Mouse (Mus musculus): ENCODE measurements around the gene Ypel5.

DNA sequence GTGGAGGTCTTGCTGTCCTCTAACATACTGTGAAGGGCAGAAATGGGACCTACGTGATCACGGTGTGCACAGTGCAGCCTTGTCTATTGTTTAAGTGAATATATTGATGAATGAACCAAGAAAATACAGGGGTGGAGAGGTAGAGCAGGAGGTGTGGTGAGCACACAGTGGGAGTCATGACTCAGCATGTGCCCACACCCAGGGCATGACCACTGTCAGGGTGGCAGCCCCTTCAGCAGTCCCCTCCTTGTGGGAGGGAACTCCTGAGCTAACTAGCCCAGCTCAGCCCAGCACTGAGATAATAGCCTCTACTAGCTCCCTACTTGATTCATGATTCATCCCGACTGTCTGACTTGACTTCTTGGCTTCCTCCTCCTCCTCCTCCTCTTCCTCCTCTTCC is 62.5 kb downstream of the Ypel5 start:
- TF ChIP-seq CTCF (IDR thresholded peaks at IDR 0.05; ENCODE audit: insufficient read depth, low read length) (no peak), POLR2A (IDR thresholded peaks at IDR 0.05; ENCODE audit: borderline replicate concordance, extremely low read depth, low read depth, low read length) (no peak)
